Mouse (Mus musculus) granulocyte monocyte progenitor cell, adult 5-6 weeks (primary cell): ENCODE data around the gene Calu. TPM values are rescaled to one million over a fixed set of nuclear protein-coding genes. Genes with fewer than 3 reads are reported as not detected.
"Not testable (repeated sequence)": the region's sequence is repeated elsewhere in the genome, so short reads cannot be mapped to it uniquely, and the experiment has no call there.

Source experiments
- ATAC-seq: replicated peaks from 2 replicates; pipeline ENCODE4 v1.8.0; 2016; ENCODE audit warnings: mild to moderate bottlenecking, moderate TSS enrichment, inconsistent platforms; ENCODE audit not compliant: poor library complexity, severe bottlenecking
- total RNA-seq, 2 experiments: library from RNA; stranded (forward) in 1 of 2; stranded (reverse) in 1 of 2; fragments of 200-712, 200-1000 nt in 1 of 2; fragments of >200 nt in 1 of 2; fragmentation: Nextera tagmentation in 1 of 2; gene quantifications; 2 replicates each; pipeline ENCODE4 v1.2.3; 2014 to 2017

The Calu gene
- total RNA-seq, 2 experiments from 2014 or later = 86.1 to 228 TPM

- ATAC-seq = no peak
Observed at GRCm38 (mm10) chr6:29360211-29360610, 12.3 kb downstream of the Calu start.

GRCm38 (mm10) chr6:29362246-29363128, 14.6 kb downstream of the Calu start:
- no peak for ATAC-seq

GRCm38 (mm10) chr6:29363129-29363515, 15.3 kb downstream of the Calu start:
- no peak for ATAC-seq

- ATAC-seq = no peak
Observed at GRCm38 (mm10) chr6:29365277-29365676, 17.4 kb downstream of the Calu start.

GRCm38 (mm10) chr6:29377386-29377785, 29.5 kb downstream of the Calu start:
- ATAC-seq = no peak

GRCm38 (mm10) chr6:29378678-29379077, 30.8 kb downstream of the Calu start:
- no peak for ATAC-seq

GRCm38 (mm10) chr6:29379954-29380353, 32.1 kb downstream of the Calu start:
- ATAC-seq = peak; percentile 73

- no peak for ATAC-seq
Observed at GRCm38 (mm10) chr6:29382442-29382841, 34.6 kb downstream of the Calu start.

- peak; percentile 62 for ATAC-seq
Observed at GRCm38 (mm10) chr6:29388052-29388518, 40.2 kb downstream of the Calu start, which contains the start of gene Opn1sw. Gene Opn1sw (minus strand): TSS chr6:29388468.

- peak; percentile 16 for ATAC-seq
Observed at GRCm38 (mm10) chr6:29388606-29389080, 40.8 kb downstream of the Calu start.

- ATAC-seq = no peak
Observed at GRCm38 (mm10) chr6:29389425-29389824, 41.6 kb downstream of the Calu start.

- not testable (repeated sequence) for ATAC-seq
Observed at GRCm38 (mm10) chr6:29390500-29390899, 42.6 kb downstream of the Calu start.

GRCm38 (mm10) chr6:29391241-29391640, 43.4 kb downstream of the Calu start:
- ATAC-seq = not testable (repeated sequence)

- no peak for ATAC-seq
Observed at GRCm38 (mm10) chr6:29391802-29392201, 43.9 kb downstream of the Calu start.

GRCm38 (mm10) chr6:29394286-29394685, 46.4 kb downstream of the Calu start:
- ATAC-seq = no peak

GRCm38 (mm10) chr6:29395910-29396713, 48.2 kb downstream of the Calu start, which contains the start of gene Ccdc136:
Gene Ccdc136 (plus strand): TSS chr6:29396309.
- ATAC-seq = peak; percentile 70

GRCm38 (mm10) chr6:29396714-29397540, 49.1 kb downstream of the Calu start:
- ATAC-seq = no peak

- ATAC-seq = no peak
Observed at GRCm38 (mm10) chr6:29397575-29397974, 49.7 kb downstream of the Calu start.

- no peak for ATAC-seq
Observed at GRCm38 (mm10) chr6:29399851-29400250, 52.0 kb downstream of the Calu start.
